Mouse (Mus musculus): Measurements from ENCODE around the gene Dhrs7b. TPM values are rescaled to one million over a fixed set of nuclear protein-coding genes. Genes with fewer than 3 reads are reported as not detected.

Gene Dhrs7b
- polyA plus RNA-seq, 1 experiment from 2014 or later: 34.8 TPM

- 78% methylated on average over 10 of the region's 10 CpGs for WGBS
- no peak for ATAC-seq (replicated peaks; ENCODE audit: low FRiP score, low read depth)
- Histone ChIP-seq H3K9me3 (replicated peaks; ENCODE audit: low read length) (no peaks in the 10 kb centered on the region), H3K9ac (ENCODE audit: low read depth, low read length) (no peak overlapping the region), H3K27me3 (ENCODE audit: insufficient read depth, low read length) (no peaks in the 10 kb centered on the region), H3K4me1 (replicated peaks; ENCODE audit: insufficient read depth, low read length) (no peaks in the 10 kb centered on the region), H3K36me3 (ENCODE audit: insufficient read depth, low read length) (no peaks in the 10 kb centered on the region), H3K27ac (no peak overlapping the region), H3K4me3 (replicated peaks; ENCODE audit: low read depth, low read length) (no peak overlapping the region), H3K4me2 (ENCODE audit: low read length) (no peak overlapping the region)
- TF ChIP-seq CTCF (IDR thresholded peaks at IDR 0.05; ENCODE audit: low read depth): no peak
- no peak for DNase-seq (ENCODE audit: low spot score)
Measured at GRCm38 (mm10) chr11:60837644-60838406, 7.4 kb downstream of the Dhrs7b start.

GRCm38 (mm10) chr11:60841467-60842200 lies 11.2 kb downstream of the Dhrs7b start:
- H3K9me3 ChIP-seq (replicated peaks; ENCODE audit: low read length): no peaks in the 10 kb centered on the region
- no peaks in the 10 kb centered on the region for H3K27me3 ChIP-seq (ENCODE audit: insufficient read depth, low read length)
- DNase-seq (ENCODE audit: low spot score) (no peak), ATAC-seq (replicated peaks; ENCODE audit: low FRiP score, low read depth) (no peak)
- no peak overlapping the region for H3K4me3 ChIP-seq (replicated peaks; ENCODE audit: low read depth, low read length)
- no peak overlapping the region for H3K9ac ChIP-seq (ENCODE audit: low read depth, low read length)
- no peak overlapping the region for H3K4me2 ChIP-seq (ENCODE audit: low read length)
- no peak for TF ChIP-seq CTCF (IDR thresholded peaks at IDR 0.05; ENCODE audit: low read depth)
- WGBS: 78% methylated on average over 12 of the region's 12 CpGs
- H3K27ac ChIP-seq: no peak overlapping the region
- no peaks in the 10 kb centered on the region for H3K4me1 ChIP-seq (replicated peaks; ENCODE audit: insufficient read depth, low read length)
- H3K36me3 ChIP-seq (ENCODE audit: insufficient read depth, low read length): no peaks in the 10 kb centered on the region

GRCm38 (mm10) chr11:60843412-60843811 lies 13.0 kb downstream of the Dhrs7b start:
- Histone ChIP-seq H3K4me3 (replicated peaks; ENCODE audit: low read depth, low read length) (no peak overlapping the region), H3K36me3 (ENCODE audit: insufficient read depth, low read length) (no peaks in the 10 kb centered on the region; the same call in 1 of the 2 replicates), H3K27ac (no peak overlapping the region), H3K4me2 (ENCODE audit: low read length) (no peak overlapping the region), H3K27me3 (ENCODE audit: insufficient read depth, low read length) (no peaks in the 10 kb centered on the region), H3K9ac (ENCODE audit: low read depth, low read length) (no peak overlapping the region), H3K4me1 (replicated peaks; ENCODE audit: insufficient read depth, low read length) (no peaks in the 10 kb centered on the region), H3K9me3 (replicated peaks; ENCODE audit: low read length) (no peaks in the 10 kb centered on the region)
- DNase-seq (ENCODE audit: low spot score) (no peak), ATAC-seq (replicated peaks; ENCODE audit: low FRiP score, low read depth) (no peak)
- WGBS: 70% methylated on average over 5 of the region's 5 CpGs
- no peak for TF ChIP-seq CTCF (IDR thresholded peaks at IDR 0.05; ENCODE audit: low read depth)

- DNase-seq (ENCODE audit: low spot score) (no peak), ATAC-seq (replicated peaks; ENCODE audit: low FRiP score, low read depth) (no peak)
- Histone ChIP-seq H3K27ac (no peak overlapping the region), H3K27me3 (ENCODE audit: insufficient read depth, low read length) (no peaks in the 10 kb centered on the region), H3K9me3 (replicated peaks; ENCODE audit: low read length) (no peaks in the 10 kb centered on the region), H3K9ac (ENCODE audit: low read depth, low read length) (no peak overlapping the region), H3K4me3 (replicated peaks; ENCODE audit: low read depth, low read length) (no peak overlapping the region), H3K4me1 (replicated peaks; ENCODE audit: insufficient read depth, low read length) (no peaks in the 10 kb centered on the region), H3K36me3 (ENCODE audit: insufficient read depth, low read length) (no peaks in the 10 kb centered on the region; the same call in 1 of the 2 replicates), H3K4me2 (ENCODE audit: low read length) (no peak overlapping the region)
- no peak for TF ChIP-seq CTCF (IDR thresholded peaks at IDR 0.05; ENCODE audit: low read depth)
- WGBS: 82% methylated on average over 5 of the region's 5 CpGs
Measured at GRCm38 (mm10) chr11:60845415-60845814, 15.0 kb downstream of the Dhrs7b start.

- Histone ChIP-seq H3K27me3 (ENCODE audit: insufficient read depth, low read length) (no peaks in the 10 kb centered on the region), H3K36me3 (ENCODE audit: insufficient read depth, low read length) (peaks cover 19% of the 10 kb centered on the region; the same call in 1 of the 2 replicates), H3K9me3 (replicated peaks; ENCODE audit: low read length) (no peaks in the 10 kb centered on the region), H3K4me3 (replicated peaks; ENCODE audit: low read depth, low read length) (no peak overlapping the region), H3K9ac (ENCODE audit: low read depth, low read length) (no peak overlapping the region), H3K27ac (no peak overlapping the region), H3K4me2 (ENCODE audit: low read length) (no peak overlapping the region), H3K4me1 (replicated peaks; ENCODE audit: insufficient read depth, low read length) (no peaks in the 10 kb centered on the region)
- no peak for ATAC-seq (replicated peaks; ENCODE audit: low FRiP score, low read depth)
- 34% methylated on average over 3 of the region's 3 CpGs for WGBS
- TF ChIP-seq CTCF (IDR thresholded peaks at IDR 0.05; ENCODE audit: low read depth): no peak
- no peak for DNase-seq (ENCODE audit: low spot score)
Measured at GRCm38 (mm10) chr11:60856587-60856986, 26.2 kb downstream of the Dhrs7b start.

GRCm38 (mm10) chr11:60861993-60862392 lies 31.6 kb downstream of the Dhrs7b start:
- no peak for TF ChIP-seq CTCF (IDR thresholded peaks at IDR 0.05; ENCODE audit: low read depth)
- Histone ChIP-seq H3K4me2 (ENCODE audit: low read length) (no peak overlapping the region), H3K27me3 (ENCODE audit: insufficient read depth, low read length) (no peaks in the 10 kb centered on the region), H3K27ac (no peak overlapping the region), H3K4me1 (replicated peaks; ENCODE audit: insufficient read depth, low read length) (no peaks in the 10 kb centered on the region), H3K9me3 (replicated peaks; ENCODE audit: low read length) (no peaks in the 10 kb centered on the region), H3K9ac (ENCODE audit: low read depth, low read length) (no peak overlapping the region), H3K4me3 (replicated peaks; ENCODE audit: low read depth, low read length) (no peak overlapping the region), H3K36me3 (ENCODE audit: insufficient read depth, low read length) (peaks cover 36% of the 10 kb centered on the region)
- ATAC-seq (replicated peaks; ENCODE audit: low FRiP score, low read depth): no peak
- 86% methylated on average over 3 of the region's 3 CpGs for WGBS
- DNase-seq (ENCODE audit: low spot score): no peak

Measured in kidney, postnatal 0 days (tissue).